Mouse (Mus musculus) frontal cortex, postnatal 25 days (tissue): ENCODE results near the gene Mmp23.
"Not testable (repeated sequence)": the region's sequence is repeated elsewhere in the genome, so short reads cannot be mapped to it uniquely, and the experiment has no call there.

Experiments
- DNase-seq, 2 experiments: peaks; one replicate each; pipeline ENCODE4 v3.0.0; 2022; ENCODE audit warnings: low spot score in 2 of 2

Gene Mmp23

GRCm38 (mm10) chr4:155654456-155655298 lies 1.5 kb upstream of the Mmp23 start:
- no peak for DNase-seq

GRCm38 (mm10) chr4:155654183-155654455 lies 935 bp upstream of the Mmp23 start:
- no peak for DNase-seq

- DNase-seq: no peak
Observed at GRCm38 (mm10) chr4:155653451-155654182, 433 bp upstream of the Mmp23 start.

GRCm38 (mm10) chr4:155652283-155653085 lies 700 bp downstream of the Mmp23 start:
- DNase-seq: no peak

GRCm38 (mm10) chr4:155651553-155652269 lies 1.5 kb downstream of the Mmp23 start:
- DNase-seq: no peak

GRCm38 (mm10) chr4:155649355-155649754 lies 3.8 kb downstream of the Mmp23 start:
- DNase-seq: no peak

GRCm38 (mm10) chr4:155645721-155646120 lies 7.5 kb downstream of the Mmp23 start:
- DNase-seq: no peak

- DNase-seq: not testable (repeated sequence)
Observed at GRCm38 (mm10) chr4:155645308-155645707, 7.9 kb downstream of the Mmp23 start, which contains the start of gene Gm10563. Gene Gm10563, minus strand, starts transcription at chr4:155645408.

GRCm38 (mm10) chr4:155643531-155643930 lies 9.7 kb downstream of the Mmp23 start:
- no peak for DNase-seq

- DNase-seq: no peak
Observed at GRCm38 (mm10) chr4:155635766-155636499, 17.3 kb downstream of the Mmp23 start.

GRCm38 (mm10) chr4:155630267-155630666 lies 22.9 kb downstream of the Mmp23 start:
- no peak for DNase-seq

- peak; percentile 88 to 95 for DNase-seq
Observed at GRCm38 (mm10) chr4:155624338-155625291, 28.6 kb downstream of the Mmp23 start, which contains the start of gene Cdk11b. Gene Cdk11b, plus strand, starts transcription at chr4:155624854.

- DNase-seq: no peak
Observed at GRCm38 (mm10) chr4:155618321-155618720, 34.9 kb downstream of the Mmp23 start.

- DNase-seq: no peak
Observed at GRCm38 (mm10) chr4:155613264-155613663, 39.9 kb downstream of the Mmp23 start.

- DNase-seq: no peak
Observed at GRCm38 (mm10) chr4:155611860-155612259, 41.3 kb downstream of the Mmp23 start.

- DNase-seq: no peak
Observed at GRCm38 (mm10) chr4:155606825-155607224, 46.4 kb downstream of the Mmp23 start.

GRCm38 (mm10) chr4:155605132-155605531 lies 48.1 kb downstream of the Mmp23 start:
- DNase-seq: no peak

GRCm38 (mm10) chr4:155603801-155604200 lies 49.4 kb downstream of the Mmp23 start:
- no peak for DNase-seq

GRCm38 (mm10) chr4:155602753-155603152 lies 50.4 kb downstream of the Mmp23 start:
- no peak for DNase-seq

GRCm38 (mm10) chr4:155601997-155602456 lies 51.2 kb downstream of the Mmp23 start:
- no peak for DNase-seq
